Mouse (Mus musculus) thymus, adult 2 months (tissue): ENCODE data around the gene Tpcn1. TPM values are rescaled to one million over a fixed set of nuclear protein-coding genes. Genes with fewer than 3 reads are reported as not detected.

Source experiments
- DNase-seq: peaks from one replicate; pipeline ENCODE4 v3.0.0; 2021
- H3K27ac ChIP-seq: fragments of 200-500 bp; 2 replicates; pipeline ENCODE4 v1.5.1; 2012; ENCODE audit warnings: low read length, control low read depth; ENCODE audit not compliant: control insufficient read depth, insufficient read depth
- H3K27me3 ChIP-seq: fragments of 200-500 bp; 2 replicates; pipeline ENCODE4 v1.6.1; 2012; ENCODE audit warnings: mild to moderate bottlenecking, low read length, moderate library complexity, mixed read lengths; ENCODE audit not compliant: control insufficient read depth, insufficient read depth
- H3K36me3 ChIP-seq: fragments of 200-500 bp; 2 replicates; pipeline ENCODE4 v1.6.1; 2012; ENCODE audit warnings: mild to moderate bottlenecking, low read length, moderate library complexity; ENCODE audit not compliant: control insufficient read depth, insufficient read depth
- H3K4me1 ChIP-seq: fragments of 200-500 bp; replicated peaks from 2 replicates; pipeline ENCODE4 v1.6.1; 2012; ENCODE audit warnings: low read length; ENCODE audit not compliant: control insufficient read depth, insufficient read depth
- H3K4me3 ChIP-seq: fragments of 200-500 bp; 2 replicates; pipeline ENCODE4 v1.5.1; 2012; ENCODE audit warnings: mild to moderate bottlenecking, low read length, control low read depth, moderate library complexity; ENCODE audit not compliant: control insufficient read depth, insufficient read depth
- CTCF ChIP-seq: fragments of 200-500 bp; IDR thresholded peaks from 2 replicates; pipeline ENCODE4 v1.5.1; 2012; ENCODE audit warnings: mild to moderate bottlenecking, control low read depth, low read length, moderate library complexity, borderline replicate concordance; ENCODE audit not compliant: control insufficient read depth, poor library complexity, insufficient read depth; ENCODE audit errors: extremely low read depth
- POLR2A ChIP-seq: fragments of 200-500 bp; IDR thresholded peaks from 2 replicates; pipeline ENCODE4 v1.6.1; 2012; ENCODE audit warnings: mild to moderate bottlenecking, low read length, control low read depth, moderate library complexity; ENCODE audit not compliant: control insufficient read depth, poor library complexity, insufficient read depth; ENCODE audit errors: extremely low read depth
- WGBS: fragments of 180-500 bp; shearing (Covaris S2); methylation state at CpG from one replicate; pipeline ENCODE4 v1.1.7; 2018; 5-methylcytosine and 5-hydroxymethylcytosine counted together
- polyA plus RNA-seq: library from polyadenylated mRNA; depleted of rRNA; stranded (reverse); fragments of >200 nt; gene quantifications from 2 replicates; pipeline ENCODE4 v1.2.3, GENCODE M21; 2012

Tpcn1 gene
- polyA plus RNA-seq, 1 experiment, result 203 TPM

DNA sequence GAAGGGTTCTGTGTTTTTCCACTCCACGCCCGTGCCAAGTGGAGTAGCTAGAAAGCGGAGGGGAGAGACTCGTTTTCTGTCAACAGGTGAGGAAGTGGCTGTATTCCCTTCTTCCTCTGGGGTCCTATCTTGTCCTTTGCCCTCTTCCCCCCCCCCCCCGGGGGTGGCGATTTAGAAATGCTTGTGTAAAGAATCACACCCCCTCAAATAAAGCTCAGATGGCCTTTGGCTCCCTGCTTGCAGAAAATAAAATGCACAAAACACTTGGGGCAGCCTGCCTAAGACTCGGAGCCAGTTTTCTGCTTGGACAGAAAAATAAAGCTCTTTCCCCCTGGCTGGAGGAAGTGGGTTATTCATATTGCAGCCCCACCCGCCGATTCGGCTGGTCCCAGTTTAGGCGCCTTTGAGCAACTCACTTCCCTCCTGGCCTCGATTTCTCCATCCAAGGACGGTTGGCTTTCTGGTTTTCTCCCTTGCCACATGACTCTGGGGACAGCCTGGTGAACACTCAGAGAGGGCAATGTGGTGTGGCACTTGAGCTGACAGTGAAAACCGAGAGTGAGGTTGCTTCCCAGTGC, 76.7 kb downstream of the Tpcn1 start:
- WGBS, result 7% methylated on average over 14 of the region's 14 CpGs
- peaks cover 16% of the 10 kb centered on the region for H3K4me1 ChIP-seq

GRCm38 (mm10) chr5:120510982-120511642, 77.4 kb downstream of the Tpcn1 start, which contains the start of gene Slc8b1:
TSS of gene Slc8b1 (plus strand) at chr5:120511168.
- Histone ChIP-seq H3K4me3 (peak within 1 kb of the TSS; percentile 61), H3K27ac (no peak within 1 kb of the TSS; the same call in 1 of the 2 replicates), H3K27me3 (no peaks in the 10 kb centered on the region), H3K36me3 (no peaks in the 10 kb centered on the region), H3K4me1 (peaks cover 16% of the 10 kb centered on the region)
- TF ChIP-seq POLR2A (peak; percentile 39; the same call in 1 of the 2 replicates), CTCF (0 out of 2 replicates have a peak, but pooled peaks have one; percentile 24)
- under 1% methylated on average over 36 of the region's 36 CpGs for WGBS
- DNase-seq, result peak; percentile 92

More for the DNA sequence above, 76.7 kb downstream of the Tpcn1 start:
- H3K27ac ChIP-seq, result no peak overlapping the region
- H3K36me3 ChIP-seq, result no peaks in the 10 kb centered on the region
- TF ChIP-seq POLR2A (no peak), CTCF (no peak)
- no peaks in the 10 kb centered on the region for H3K27me3 ChIP-seq
- H3K4me3 ChIP-seq, result peak overlapping the region; percentile 61
- no peak for DNase-seq

DNA sequence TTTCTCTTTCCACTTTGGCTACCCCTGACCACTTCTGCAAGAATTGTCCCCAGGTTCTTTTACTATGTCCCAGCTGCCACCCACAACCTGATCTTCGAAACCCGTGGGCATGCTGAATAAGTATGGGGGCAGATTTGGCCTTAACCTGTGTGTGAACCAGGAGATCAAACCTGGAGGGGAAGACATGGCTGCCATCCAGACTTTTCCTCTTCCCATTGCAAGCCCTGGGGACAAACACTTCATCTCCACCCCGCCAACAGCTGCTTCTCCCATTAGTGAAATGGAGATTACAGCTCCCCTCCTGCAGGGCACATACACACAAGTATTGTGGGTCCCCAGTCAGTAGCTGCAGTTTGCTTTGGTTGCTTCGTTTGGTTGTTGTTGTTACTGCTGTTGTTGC, 81.2 kb downstream of the Tpcn1 start:
- Histone ChIP-seq H3K36me3 (no peaks in the 10 kb centered on the region), H3K4me1 (peaks cover 28% of the 10 kb centered on the region), H3K27ac (no peak overlapping the region), H3K27me3 (no peaks in the 10 kb centered on the region), H3K4me3 (no peak overlapping the region)
- TF ChIP-seq POLR2A, result no peak
- no peak for TF ChIP-seq CTCF
- DNase-seq, result no peak
- WGBS, result 87% methylated on average over 4 of the region's 4 CpGs

DNA sequence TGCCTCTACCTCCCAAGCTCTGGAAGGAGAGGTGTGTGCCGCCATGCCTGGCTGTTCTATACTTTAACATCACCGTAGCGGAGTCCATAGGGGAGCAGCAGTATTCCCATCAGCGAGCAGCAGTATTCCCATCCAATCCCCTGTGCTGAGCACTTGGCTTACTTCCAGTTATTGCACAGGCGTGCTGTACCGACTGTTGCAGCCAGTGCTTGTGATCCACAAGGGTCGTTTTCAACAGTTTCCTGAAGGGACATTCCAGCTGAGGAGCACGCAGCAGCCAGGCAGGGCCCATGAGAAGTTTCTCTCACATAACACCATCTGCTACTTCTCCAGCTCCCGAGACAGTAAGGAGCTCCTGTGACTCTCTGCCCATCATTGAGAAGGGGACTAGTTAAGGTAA, 82.0 kb downstream of the Tpcn1 start:
- Histone ChIP-seq H3K36me3 (no peaks in the 10 kb centered on the region), H3K27me3 (no peaks in the 10 kb centered on the region), H3K27ac (no peak overlapping the region), H3K4me1 (peaks cover 22% of the 10 kb centered on the region), H3K4me3 (no peak overlapping the region)
- TF ChIP-seq CTCF (no peak), POLR2A (no peak)
- no peak for DNase-seq
- WGBS, result 82% methylated on average over 9 of the region's 9 CpGs

DNA sequence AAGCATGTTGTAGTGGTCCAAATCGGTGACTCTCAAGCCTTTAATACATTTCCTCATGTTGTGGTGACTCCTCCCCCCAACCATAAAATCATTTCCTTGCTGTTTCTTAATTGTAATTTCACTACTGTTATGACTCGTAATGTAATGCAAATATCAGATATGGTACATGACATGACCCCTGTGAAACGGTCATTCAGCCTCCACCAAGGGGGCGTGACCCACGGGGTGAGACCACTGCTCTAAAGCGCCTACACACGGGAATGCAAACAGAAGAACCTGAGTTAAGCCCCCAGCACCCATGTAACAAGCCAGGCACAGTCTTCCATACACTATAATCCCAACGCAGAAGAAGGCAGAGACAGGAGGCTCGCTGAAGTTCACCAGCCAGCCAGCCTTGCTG, 82.7 kb downstream of the Tpcn1 start:
- Histone ChIP-seq H3K36me3 (no peaks in the 10 kb centered on the region), H3K4me1 (peaks cover 17% of the 10 kb centered on the region), H3K27me3 (no peaks in the 10 kb centered on the region), H3K4me3 (no peak overlapping the region), H3K27ac (no peak overlapping the region)
- TF ChIP-seq POLR2A (no peak), CTCF (no peak)
- DNase-seq, result no peak
- WGBS, result 65% methylated on average over 9 of the region's 9 CpGs

DNA sequence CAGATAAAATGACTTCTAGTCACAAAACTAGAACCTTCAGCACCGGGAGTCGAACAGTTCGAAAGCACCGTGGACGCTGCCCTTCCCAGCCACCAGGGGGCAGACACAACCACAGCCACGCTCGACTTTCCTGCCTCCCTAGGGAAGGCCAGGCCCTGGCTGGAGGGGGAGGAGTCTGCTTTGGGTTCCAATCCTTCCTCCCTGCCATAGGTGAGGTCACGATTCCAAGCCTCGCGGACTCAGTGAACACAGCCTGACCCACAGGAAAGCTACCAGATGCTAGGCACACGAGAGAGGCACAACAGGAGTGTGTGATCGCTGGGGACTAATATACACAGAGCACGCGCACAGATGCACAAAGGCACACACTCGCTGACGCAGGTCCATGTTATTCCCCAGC, 83.1 kb downstream of the Tpcn1 start:
- Histone ChIP-seq H3K27ac (no peak overlapping the region), H3K4me1 (peaks cover 14% of the 10 kb centered on the region), H3K36me3 (no peaks in the 10 kb centered on the region), H3K4me3 (no peak overlapping the region), H3K27me3 (no peaks in the 10 kb centered on the region)
- 27% methylated on average over 16 of the region's 16 CpGs for WGBS
- TF ChIP-seq CTCF (peak; percentile 98), POLR2A (no peak)
- DNase-seq, result peak; percentile 67
